ENCODE assay signal across 8 mouse cellular contexts in genomic region chr9:45983676-45984408, GRCm38 (mm10). TPM values are rescaled to one million over a fixed set of nuclear protein-coding genes. Genes with fewer than 3 reads are reported as not detected.
A peak's percentile ranks its signal among the peaks of the same experiment; 100 is the strongest.
DNase-seq lines count a peak whose midpoint lies in the region; ATAC-seq and TF ChIP-seq lines count a peak whose summit lies in the region.

No protein-coding gene starts in this region.

- H3K27me3 ChIP-seq in embryonic facial prominence, embryonic 12.5 days, result no peaks in the 10 kb centered on the region
- no peaks in the 10 kb centered on the region for H3K27me3 ChIP-seq in limb, embryonic 10.5 days (ENCODE audit: low read depth, poor library complexity, severe bottlenecking)
- H3K27me3 ChIP-seq in stomach, embryonic 14.5 days (ENCODE audit: control insufficient read depth, insufficient read depth, low read length), result no peaks in the 10 kb centered on the region

- peak; percentile 59 for TF ChIP-seq CTCF in layer of hippocampus, adult 2 months (conservative IDR thresholded peaks at IDR 0.05)

- peak overlapping the region; percentile 90 for H3K4me3 ChIP-seq in layer of hippocampus, adult 2 months
- peak overlapping the region; percentile 98 for H3K4me3 ChIP-seq in embryonic facial prominence, embryonic 12.5 days
- peak overlapping the region; percentile 92 for H3K4me3 ChIP-seq in limb, embryonic 10.5 days
- peak overlapping the region; percentile 81 for H3K4me3 ChIP-seq in stomach, embryonic 14.5 days (ENCODE audit: low read depth, low read length)

- no peak for ATAC-seq in embryonic facial prominence, embryonic 12.5 days (ENCODE audit: insufficient number of reproducible peaks, insufficient read depth, low FRiP score, low TSS enrichment)
- ATAC-seq in megakaryocyte-erythroid progenitor cell, adult 5-6 weeks (replicated peaks; ENCODE audit: low FRiP score, low TSS enrichment, poor library complexity, severe bottlenecking), result peak; percentile 57
- ATAC-seq in stomach, embryonic 14.5 days (ENCODE audit: insufficient number of reproducible peaks, insufficient read depth, low FRiP score, low read depth), result no peak

- peak overlapping the region; percentile 99 for H3K9ac ChIP-seq in embryonic facial prominence, embryonic 12.5 days
- peak overlapping the region; percentile 92 for H3K9ac ChIP-seq in stomach, embryonic 14.5 days (replicated peaks; ENCODE audit: low read depth, low read length)

- H3K36me3 ChIP-seq in embryonic facial prominence, embryonic 12.5 days, result no peaks in the 10 kb centered on the region
- peaks cover 22% of the 10 kb centered on the region for H3K36me3 ChIP-seq in limb, embryonic 10.5 days
- no peaks in the 10 kb centered on the region; the same call in 1 of the 2 replicates for H3K36me3 ChIP-seq in stomach, embryonic 14.5 days (ENCODE audit: control insufficient read depth, insufficient read depth, low read length)

- no peaks in the 10 kb centered on the region for H3K9me3 ChIP-seq in embryonic facial prominence, embryonic 12.5 days
- no peaks in the 10 kb centered on the region for H3K9me3 ChIP-seq in limb, embryonic 10.5 days (replicated peaks)
- no peaks in the 10 kb centered on the region for H3K9me3 ChIP-seq in stomach, embryonic 14.5 days (ENCODE audit: control insufficient read depth, low read depth, low read length)

- no peak for DNase-seq in layer of hippocampus, adult 2 months (ENCODE audit: low spot score in 2 of 2)
- DNase-seq in layer of hippocampus, adult 18-20 months (ENCODE audit: low spot score in 2 of 2), result no peak
- DNase-seq in adrenal gland, postnatal 14 days, result peak; percentile 48
- peak; percentile 36 to 55 for DNase-seq in heart, postnatal 10 days
- DNase-seq in limb, embryonic 10.5 days (ENCODE audit: low spot score), result peak; percentile 66

- peaks cover 19% of the 10 kb centered on the region for H3K4me1 ChIP-seq in embryonic facial prominence, embryonic 12.5 days
- peaks cover 17% of the 10 kb centered on the region for H3K4me1 ChIP-seq in limb, embryonic 10.5 days
- H3K4me1 ChIP-seq in stomach, embryonic 14.5 days (ENCODE audit: control insufficient read depth, insufficient read depth, low read length), result peaks cover 21% of the 10 kb centered on the region

- 2% methylated on average over 23 of the region's 23 CpGs for WGBS in embryonic facial prominence, embryonic 12.5 days
- 2% methylated on average over 23 of the region's 23 CpGs for WGBS in limb, embryonic 10.5 days
- WGBS in stomach, embryonic 14.5 days, result under 1% methylated on average over 23 of the region's 23 CpGs

- peak overlapping the region; percentile 89 for H3K4me2 ChIP-seq in embryonic facial prominence, embryonic 12.5 days (replicated peaks)
- H3K4me2 ChIP-seq in stomach, embryonic 14.5 days (replicated peaks; ENCODE audit: low read depth, low read length), result peak overlapping the region; percentile 76

- intact Hi-C loops in heart, postnatal 10 days (cut with DNase I), result no loop called here

- H3K27ac ChIP-seq in layer of hippocampus, adult 2 months, result peak overlapping the region; percentile 97
- peak overlapping the region; percentile 96 for H3K27ac ChIP-seq in embryonic facial prominence, embryonic 12.5 days
- H3K27ac ChIP-seq in limb, embryonic 10.5 days, result peak overlapping the region; percentile 99
- H3K27ac ChIP-seq in stomach, embryonic 14.5 days (ENCODE audit: low read length), result peak overlapping the region; percentile 94

RNA-seq across cellular contexts. Expression of gene Pafah1b2, which starts 28.6 kb away (rescaled TPM):
- total RNA-seq in layer of hippocampus, adult 2 months (2021), result 100 to 1,000 TPM; 215 to 228 TPM
- 100 to 1,000 TPM; 237 to 239 TPM for total RNA-seq in layer of hippocampus, adult 18-20 months (2021)
- 132 and 135 TPM in 2 replicates for total RNA-seq in adrenal gland, postnatal 14 days (2021)
- polyA plus RNA-seq in embryonic facial prominence, embryonic 12.5 days (2016; fragmentation: Nextera tagmentation; extraction: Ambion mirVana), result 230 and 231 TPM in 2 replicates
- total RNA-seq in heart, postnatal 10 days (2021), result 10 to 100 TPM; 85.1 to 87.3 TPM
- 246 and 265 TPM in 2 replicates for polyA plus RNA-seq in limb, embryonic 10.5 days (2016; fragmentation: Nextera tagmentation; extraction: Ambion mirVana)
- total RNA-seq in megakaryocyte-erythroid progenitor cell, adult 5-6 weeks (2014; fragmentation: Nextera tagmentation), result 26.5 and 36.8 TPM in 2 replicates
- total RNA-seq in megakaryocyte-erythroid progenitor cell, adult 5-6 weeks (2017), result 111 and 144 TPM in 2 replicates
- 177 and 180 TPM in 2 replicates for polyA plus RNA-seq in stomach, embryonic 14.5 days (2014; fragmentation: Nextera tagmentation; extraction: Ambion mirVana)

RNA-seq across cellular contexts. Expression of gene Sik3, which starts 28.8 kb away (rescaled TPM):
- 100 to 1,000 TPM; 133 to 141 TPM for total RNA-seq in layer of hippocampus, adult 2 months (2021)
- 100 to 1,000 TPM; 143 to 147 TPM for total RNA-seq in layer of hippocampus, adult 18-20 months (2021)
- total RNA-seq in adrenal gland, postnatal 14 days (2021), result 53.9 and 56.6 TPM in 2 replicates
- polyA plus RNA-seq in embryonic facial prominence, embryonic 12.5 days (2016; fragmentation: Nextera tagmentation; extraction: Ambion mirVana), result 12.0 and 15.6 TPM in 2 replicates
- total RNA-seq in heart, postnatal 10 days (2021), result 10 to 100 TPM; 61.8 to 72.7 TPM
- polyA plus RNA-seq in limb, embryonic 10.5 days (2016; fragmentation: Nextera tagmentation; extraction: Ambion mirVana), result 10.6 and 11.3 TPM in 2 replicates
- total RNA-seq in megakaryocyte-erythroid progenitor cell, adult 5-6 weeks (2014; fragmentation: Nextera tagmentation), result 23.8 and 29.0 TPM in 2 replicates
- total RNA-seq in megakaryocyte-erythroid progenitor cell, adult 5-6 weeks (2017), result 15.2 and 16.6 TPM in 2 replicates
- polyA plus RNA-seq in stomach, embryonic 14.5 days (2014; fragmentation: Nextera tagmentation; extraction: Ambion mirVana), result 8.7 and 9.6 TPM in 2 replicates

RNA-seq across cellular contexts. Expression of gene Sidt2, which starts 28.8 kb away (rescaled TPM):
- 10 to 100 TPM; 78.3 to 80.8 TPM for total RNA-seq in layer of hippocampus, adult 2 months (2021)
- total RNA-seq in layer of hippocampus, adult 18-20 months (2021), result 10 to 100 TPM; 69.1 to 76.4 TPM
- total RNA-seq in adrenal gland, postnatal 14 days (2021), result 177 and 178 TPM in 2 replicates
- 43.2 and 47.4 TPM in 2 replicates for polyA plus RNA-seq in embryonic facial prominence, embryonic 12.5 days (2016; fragmentation: Nextera tagmentation; extraction: Ambion mirVana)
- 10 to 100 TPM; 71.5 to 75.4 TPM for total RNA-seq in heart, postnatal 10 days (2021)
- polyA plus RNA-seq in limb, embryonic 10.5 days (2016; fragmentation: Nextera tagmentation; extraction: Ambion mirVana), result 26.0 and 28.6 TPM in 2 replicates
- 45.6 and 50.6 TPM in 2 replicates for total RNA-seq in megakaryocyte-erythroid progenitor cell, adult 5-6 weeks (2014; fragmentation: Nextera tagmentation)
- total RNA-seq in megakaryocyte-erythroid progenitor cell, adult 5-6 weeks (2017), result 10.8 and 29.2 TPM in 2 replicates
- 41.5 and 42.1 TPM in 2 replicates for polyA plus RNA-seq in stomach, embryonic 14.5 days (2014; fragmentation: Nextera tagmentation; extraction: Ambion mirVana)

RNA-seq across cellular contexts. Expression of gene Tagln, which starts 48.0 kb away (rescaled TPM):
- 10 to 100 TPM in 1 of 2 experiments, 1 to 10 TPM in 1; 7.0 to 13.2 TPM for total RNA-seq in layer of hippocampus, adult 2 months (2021)
- total RNA-seq in layer of hippocampus, adult 18-20 months (2021), result 1 to 10 TPM; 3.4 to 8.3 TPM
- total RNA-seq in adrenal gland, postnatal 14 days (2021), result 57.9 and 85.1 TPM in 2 replicates
- 14.1 and 16.4 TPM in 2 replicates for polyA plus RNA-seq in embryonic facial prominence, embryonic 12.5 days (2016; fragmentation: Nextera tagmentation; extraction: Ambion mirVana)
- 10 to 100 TPM; 72.1 to 90.1 TPM for total RNA-seq in heart, postnatal 10 days (2021)
- polyA plus RNA-seq in limb, embryonic 10.5 days (2016; fragmentation: Nextera tagmentation; extraction: Ambion mirVana), result 4.7 and 6.0 TPM in 2 replicates
- not detected in 2 replicates for total RNA-seq in megakaryocyte-erythroid progenitor cell, adult 5-6 weeks (2014; fragmentation: Nextera tagmentation)
- total RNA-seq in megakaryocyte-erythroid progenitor cell, adult 5-6 weeks (2017), result not detected in 2 replicates
- 573 and 578 TPM in 2 replicates for polyA plus RNA-seq in stomach, embryonic 14.5 days (2014; fragmentation: Nextera tagmentation; extraction: Ambion mirVana)

Comparison
In these comparisons a context has a peak if more than half of its experiments do, and no peak if none do; other contexts are left out.
1. DNase-seq: peak in adrenal gland, postnatal 14 days (single experiment), heart, postnatal 10 days (2 of 2) and limb, embryonic 10.5 days (single experiment); none in layer of hippocampus, adult 2 months (0 of 2) and layer of hippocampus, adult 18-20 months (0 of 2).
2. Peak in every context shown above with its lines, with median percentiles within 50 percentile points of each other: H3K27ac ChIP-seq and H3K4me3 ChIP-seq.